Mouse (Mus musculus): ENCODE results near the gene Rtkn2. TPM values are rescaled to one million over a fixed set of nuclear protein-coding genes. Genes with fewer than 3 reads are reported as not detected.

Rtkn2 gene
- polyA plus RNA-seq, 1 experiment, result not detected

DNA sequence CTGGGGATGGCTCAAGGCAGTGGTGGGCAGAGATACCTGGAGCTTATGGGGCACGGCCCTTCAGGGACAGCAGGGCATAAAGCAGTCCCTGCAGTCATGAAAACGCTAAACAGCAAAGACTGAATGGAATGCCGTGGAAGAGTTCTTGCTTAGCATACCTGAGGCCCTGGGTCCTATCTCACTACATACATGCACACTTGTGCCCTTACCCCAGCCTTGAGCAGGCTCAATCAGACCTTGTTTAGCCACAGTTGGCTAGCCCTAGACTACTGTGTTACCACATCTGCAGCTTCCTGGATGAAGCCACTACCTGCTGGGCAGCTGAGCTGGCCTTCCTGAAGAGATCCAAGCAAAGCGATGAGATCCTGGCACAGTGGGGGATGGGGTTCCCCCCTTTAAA is 93.3 kb downstream of the Rtkn2 start:
- Histone ChIP-seq H3K9me3 (ENCODE audit: control insufficient read depth, low read length) (no peaks in the 10 kb centered on the region), H3K4me3 (replicated peaks) (no peak overlapping the region), H3K4me1 (ENCODE audit: control insufficient read depth) (no peaks in the 10 kb centered on the region), H3K36me3 (ENCODE audit: control insufficient read depth) (no peaks in the 10 kb centered on the region), H3K27me3 (ENCODE audit: control insufficient read depth) (no peaks in the 10 kb centered on the region)
- TF ChIP-seq GATA1 (IDR thresholded peaks at IDR 0.05; ENCODE audit: low read length) (no peak), TAL1 (IDR thresholded peaks at IDR 0.05; ENCODE audit: low read length) (no peak)

DNA sequence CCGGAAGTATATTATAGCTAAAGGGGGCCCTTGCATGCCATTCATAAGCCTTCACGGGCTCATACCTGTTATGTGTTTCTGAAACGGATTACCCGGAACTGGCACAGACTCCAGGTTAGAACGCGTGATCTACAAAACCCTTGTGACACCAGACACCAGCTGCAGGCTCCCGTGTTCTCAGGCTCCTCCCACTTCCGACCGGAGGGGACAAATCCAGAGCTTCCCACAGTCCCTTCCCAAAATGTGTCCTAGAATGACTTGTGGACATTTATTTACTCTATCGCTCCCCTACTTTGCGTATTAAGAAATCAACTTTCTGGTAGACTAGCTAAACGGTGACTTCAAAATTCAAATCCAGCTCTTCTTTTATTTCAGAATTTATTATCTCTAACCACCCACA is 94.9 kb downstream of the Rtkn2 start:
- Histone ChIP-seq H3K4me3 (replicated peaks) (no peak overlapping the region), H3K4me1 (ENCODE audit: control insufficient read depth) (no peaks in the 10 kb centered on the region), H3K9me3 (ENCODE audit: control insufficient read depth, low read length) (peaks cover 3% of the 10 kb centered on the region; the same call in 1 of the 2 replicates), H3K36me3 (ENCODE audit: control insufficient read depth) (no peaks in the 10 kb centered on the region), H3K27me3 (ENCODE audit: control insufficient read depth) (no peaks in the 10 kb centered on the region)
- TF ChIP-seq TAL1 (IDR thresholded peaks at IDR 0.05; ENCODE audit: low read length) (no peak), GATA1 (IDR thresholded peaks at IDR 0.05; ENCODE audit: low read length) (no peak)

- no peaks in the 10 kb centered on the region for H3K4me1 ChIP-seq (ENCODE audit: control insufficient read depth)
- peaks cover 3% of the 10 kb centered on the region; the same call in 1 of the 2 replicates for H3K9me3 ChIP-seq (ENCODE audit: control insufficient read depth, low read length)
- no peaks in the 10 kb centered on the region for H3K36me3 ChIP-seq (ENCODE audit: control insufficient read depth)
- no peaks in the 10 kb centered on the region for H3K27me3 ChIP-seq (ENCODE audit: control insufficient read depth)
- TF ChIP-seq GATA1 (IDR thresholded peaks at IDR 0.05; ENCODE audit: low read length), result no peak
- TF ChIP-seq TAL1 (IDR thresholded peaks at IDR 0.05; ENCODE audit: low read length), result no peak
- no peak overlapping the region for H3K4me3 ChIP-seq (replicated peaks)
Measured at GRCm38 (mm10) chr10:68075181-68075580, 95.8 kb downstream of the Rtkn2 start.

DNA sequence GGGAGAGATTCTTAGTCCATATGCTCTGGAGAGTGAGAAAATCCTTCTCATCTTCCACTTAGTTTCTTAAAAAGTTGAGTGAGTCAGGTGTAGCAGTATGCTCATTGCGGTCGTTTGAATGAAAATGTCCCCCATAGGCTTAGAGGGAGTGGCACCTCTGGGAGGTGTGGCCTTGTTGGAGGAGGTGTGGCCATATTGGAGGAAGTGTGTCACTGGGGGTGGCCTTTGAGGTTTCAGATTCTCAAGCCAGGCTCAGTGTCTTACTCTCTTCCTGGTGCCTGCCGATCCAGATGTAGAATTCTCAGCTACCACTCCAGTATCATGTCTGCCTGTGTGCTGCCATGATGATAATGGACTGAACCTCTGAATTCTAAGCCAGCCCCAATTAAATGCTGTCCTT is 99.3 kb downstream of the Rtkn2 start:
- H3K9me3 ChIP-seq (ENCODE audit: control insufficient read depth, low read length), result peaks cover 3% of the 10 kb centered on the region; the same call in 1 of the 2 replicates
- H3K4me1 ChIP-seq (ENCODE audit: control insufficient read depth), result no peaks in the 10 kb centered on the region
- H3K27me3 ChIP-seq (ENCODE audit: control insufficient read depth), result no peaks in the 10 kb centered on the region
- H3K36me3 ChIP-seq (ENCODE audit: control insufficient read depth), result no peaks in the 10 kb centered on the region
- no peak overlapping the region for H3K4me3 ChIP-seq (replicated peaks)
- no peak for TF ChIP-seq TAL1 (IDR thresholded peaks at IDR 0.05; ENCODE audit: low read length)
- TF ChIP-seq GATA1 (IDR thresholded peaks at IDR 0.05; ENCODE audit: low read length), result no peak

DNA sequence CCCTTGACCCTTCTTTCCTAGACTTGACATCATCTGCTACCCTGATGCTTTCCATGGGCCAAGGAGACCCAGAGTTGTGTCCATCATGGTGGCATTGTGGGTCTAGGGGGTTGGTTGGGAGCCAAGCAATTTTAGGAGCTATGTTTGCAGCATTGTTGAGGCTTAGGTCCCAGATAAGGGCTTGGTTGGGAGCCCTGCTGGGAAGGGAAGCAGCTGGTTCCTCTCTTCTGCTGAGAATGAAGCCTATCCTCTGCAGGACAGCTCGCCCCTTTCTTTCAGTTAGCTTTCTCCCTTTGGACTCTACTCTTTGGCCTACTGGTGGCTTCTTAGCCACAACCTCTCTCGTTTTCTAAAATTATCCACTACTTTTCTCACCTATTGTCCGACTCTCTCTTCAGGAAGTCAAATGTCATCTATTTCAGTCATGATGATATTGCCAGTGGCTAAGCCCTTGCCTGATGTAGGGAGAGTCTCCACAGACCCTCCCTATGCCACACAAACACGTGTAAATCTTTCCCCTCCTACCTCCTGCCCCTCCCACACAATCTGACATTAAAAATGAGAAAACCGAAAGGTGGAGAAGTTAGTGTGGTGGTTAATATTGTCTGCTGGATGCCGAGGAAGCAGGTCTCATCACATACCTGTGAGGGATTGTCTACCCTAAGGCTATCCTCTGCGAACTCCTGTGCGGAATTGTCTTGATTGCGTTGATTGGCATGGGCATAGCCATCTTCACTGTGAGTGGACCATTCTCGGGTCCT is 100.7 kb downstream of the Rtkn2 start:
- Histone ChIP-seq H3K9me3 (ENCODE audit: control insufficient read depth, low read length) (peaks cover 3% of the 10 kb centered on the region; the same call in 1 of the 2 replicates), H3K36me3 (ENCODE audit: control insufficient read depth) (no peaks in the 10 kb centered on the region), H3K27me3 (ENCODE audit: control insufficient read depth) (no peaks in the 10 kb centered on the region), H3K4me1 (ENCODE audit: control insufficient read depth) (no peaks in the 10 kb centered on the region), H3K4me3 (replicated peaks) (no peak overlapping the region)
- no peak for TF ChIP-seq TAL1 (IDR thresholded peaks at IDR 0.05; ENCODE audit: low read length)
- no peak for TF ChIP-seq GATA1 (IDR thresholded peaks at IDR 0.05; ENCODE audit: low read length)

- no peaks in the 10 kb centered on the region for H3K4me1 ChIP-seq (ENCODE audit: control insufficient read depth)
- H3K27me3 ChIP-seq (ENCODE audit: control insufficient read depth), result no peaks in the 10 kb centered on the region
- no peaks in the 10 kb centered on the region for H3K36me3 ChIP-seq (ENCODE audit: control insufficient read depth)
- TF ChIP-seq GATA1 (IDR thresholded peaks at IDR 0.05; ENCODE audit: low read length), result no peak
- TF ChIP-seq TAL1 (IDR thresholded peaks at IDR 0.05; ENCODE audit: low read length), result no peak
- H3K9me3 ChIP-seq (ENCODE audit: control insufficient read depth, low read length), result peaks cover 3% of the 10 kb centered on the region; the same call in 1 of the 2 replicates
- H3K4me3 ChIP-seq (replicated peaks), result no peak overlapping the region
Measured at GRCm38 (mm10) chr10:68081712-68082111, 102.3 kb downstream of the Rtkn2 start.

- H3K4me1 ChIP-seq (ENCODE audit: control insufficient read depth), result no peaks in the 10 kb centered on the region
- no peaks in the 10 kb centered on the region for H3K9me3 ChIP-seq (ENCODE audit: control insufficient read depth, low read length)
- no peaks in the 10 kb centered on the region for H3K36me3 ChIP-seq (ENCODE audit: control insufficient read depth)
- no peak for TF ChIP-seq GATA1 (IDR thresholded peaks at IDR 0.05; ENCODE audit: low read length)
- TF ChIP-seq TAL1 (IDR thresholded peaks at IDR 0.05; ENCODE audit: low read length), result no peak
- H3K27me3 ChIP-seq (ENCODE audit: control insufficient read depth), result no peaks in the 10 kb centered on the region
- no peak overlapping the region for H3K4me3 ChIP-seq (replicated peaks)
Measured at GRCm38 (mm10) chr10:68085574-68085973, 106.2 kb downstream of the Rtkn2 start.

DNA sequence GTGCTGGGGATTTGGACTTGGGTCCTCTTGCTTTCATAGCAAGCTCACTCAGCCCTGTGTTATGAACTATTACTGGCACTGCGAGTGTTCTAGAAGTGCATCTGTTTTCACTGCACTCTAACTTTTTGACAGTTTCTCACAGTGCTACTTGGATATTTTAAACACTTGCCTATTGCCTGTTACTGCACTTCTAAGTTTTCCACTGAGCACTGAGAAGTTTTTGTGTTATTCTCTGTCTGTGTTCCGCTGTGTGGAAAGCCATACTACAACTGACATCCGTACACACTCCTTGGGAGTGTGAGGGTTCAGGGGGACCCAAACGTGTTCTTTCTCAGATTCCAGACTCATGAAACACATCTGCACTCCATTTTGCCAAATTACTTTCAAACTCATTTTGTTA is 107.6 kb downstream of the Rtkn2 start:
- Histone ChIP-seq H3K4me3 (replicated peaks) (no peak overlapping the region), H3K36me3 (ENCODE audit: control insufficient read depth) (no peaks in the 10 kb centered on the region), H3K4me1 (ENCODE audit: control insufficient read depth) (no peaks in the 10 kb centered on the region), H3K27me3 (ENCODE audit: control insufficient read depth) (no peaks in the 10 kb centered on the region), H3K9me3 (ENCODE audit: control insufficient read depth, low read length) (no peaks in the 10 kb centered on the region)
- TF ChIP-seq GATA1 (IDR thresholded peaks at IDR 0.05; ENCODE audit: low read length) (no peak), TAL1 (IDR thresholded peaks at IDR 0.05; ENCODE audit: low read length) (no peak)

DNA sequence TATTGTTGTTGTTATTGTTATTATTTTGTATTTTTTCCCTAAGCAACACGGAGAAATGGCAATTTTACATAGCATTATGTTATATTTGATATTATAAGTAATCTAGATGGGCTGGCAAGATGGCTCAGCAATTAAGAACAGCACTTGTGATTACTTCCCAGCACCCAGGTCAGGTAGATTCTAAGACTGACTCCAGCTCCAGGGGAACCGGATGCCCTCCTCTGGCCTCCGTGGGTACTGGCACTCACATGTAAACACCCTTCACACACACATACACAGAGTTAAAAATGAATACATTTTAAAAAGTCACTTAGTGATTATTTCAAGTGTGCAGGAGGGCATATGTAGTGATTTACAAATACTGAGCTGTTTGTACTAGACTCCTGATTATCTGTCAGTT is 108.4 kb downstream of the Rtkn2 start:
- Histone ChIP-seq H3K4me3 (replicated peaks) (no peak overlapping the region), H3K36me3 (ENCODE audit: control insufficient read depth) (no peaks in the 10 kb centered on the region), H3K4me1 (ENCODE audit: control insufficient read depth) (no peaks in the 10 kb centered on the region), H3K9me3 (ENCODE audit: control insufficient read depth, low read length) (no peaks in the 10 kb centered on the region), H3K27me3 (ENCODE audit: control insufficient read depth) (no peaks in the 10 kb centered on the region)
- TF ChIP-seq TAL1 (IDR thresholded peaks at IDR 0.05; ENCODE audit: low read length) (no peak), GATA1 (IDR thresholded peaks at IDR 0.05; ENCODE audit: low read length) (no peak)

All from erythroblast, embryonic 14.5 days (primary cell).